Mouse (Mus musculus) liver, adult 2 months (tissue): ENCODE data around the gene Cdk9. TPM values are rescaled to one million over a fixed set of nuclear protein-coding genes. Genes with fewer than 3 reads are reported as not detected.
A peak's percentile ranks its signal among the peaks of the same experiment; 100 is the strongest.

Experiments
- DNase-seq: peaks from one replicate; pipeline ENCODE4 v3.0.0-alpha.2; 2011; ENCODE audit warnings: low read depth, low spot score; ENCODE audit errors: extremely low read depth
- H3K27ac ChIP-seq: fragments of 200-500 bp; replicated peaks from 2 replicates; pipeline ENCODE4 v1.5.1; 2012; ENCODE audit warnings: low read depth, mild to moderate bottlenecking, control low read depth, inconsistent platforms, low read length; ENCODE audit not compliant: insufficient read depth
- H3K27me3 ChIP-seq: fragments of 200-500 bp; 2 replicates; pipeline ENCODE4 v1.6.1; 2012; ENCODE audit warnings: mild to moderate bottlenecking, moderate library complexity, low read length, inconsistent platforms; ENCODE audit not compliant: control insufficient read depth, insufficient read depth
- H3K36me3 ChIP-seq: fragments of 200-500 bp; 2 replicates; pipeline ENCODE4 v1.6.1; 2012; ENCODE audit warnings: low read length, inconsistent platforms; ENCODE audit not compliant: control insufficient read depth, insufficient read depth
- H3K4me1 ChIP-seq: fragments of 200-500 bp; 2 replicates; pipeline ENCODE4 v1.6.1; 2011; ENCODE audit warnings: low read length; ENCODE audit not compliant: control insufficient read depth, insufficient read depth
- H3K4me3 ChIP-seq: fragments of 200-500 bp; 2 replicates; pipeline ENCODE4 v1.5.1; 2011; ENCODE audit warnings: low read depth, mild to moderate bottlenecking, control low read depth, low read length, moderate library complexity; ENCODE audit not compliant: insufficient read depth
- H3K79me2 ChIP-seq: fragments of 200-500 bp; 2 replicates; pipeline ENCODE4 v1.6.1; 2012; ENCODE audit warnings: inconsistent platforms, mild to moderate bottlenecking, low read length, moderate library complexity; ENCODE audit not compliant: control insufficient read depth, insufficient read depth
- H3K9ac ChIP-seq: fragments of 200-500 bp; 2 replicates; pipeline ENCODE4 v1.6.1; 2012; ENCODE audit warnings: low read depth, mild to moderate bottlenecking, control low read depth, inconsistent platforms, low read length
- CTCF ChIP-seq: fragments of 200-500 bp; IDR thresholded peaks from 2 replicates; pipeline ENCODE4 v1.5.1; 2011; ENCODE audit warnings: low read depth, low read length, control low read depth
- POLR2A ChIP-seq: fragments of 200-500 bp; IDR thresholded peaks from 2 replicates; pipeline ENCODE4 v1.6.1; 2011; ENCODE audit warnings: low read length, control low read depth; ENCODE audit not compliant: insufficient read depth; ENCODE audit errors: extremely low read depth
- WGBS: fragments of 180-500 bp; shearing (Covaris S2); methylation state at CpG from one replicate; pipeline ENCODE4 v1.1.7; 2018; 5-methylcytosine and 5-hydroxymethylcytosine counted together
- polyA plus RNA-seq: library from polyadenylated mRNA; depleted of rRNA; stranded (reverse); fragments of >200 nt; gene quantifications from 2 replicates; pipeline ENCODE4 v1.2.3, GENCODE M21; 2012; rRNA removed
- total RNA-seq: library from RNA; depleted of rRNA; stranded (reverse); fragments of >200 nt; gene quantifications from 2 replicates; pipeline ENCODE4 v1.2.3, GENCODE M21; 2014; rRNA removed

Gene Cdk9
- total RNA-seq (19.5 and 27.3 TPM in 2 replicates), polyA plus RNA-seq (46.6 and 63.7 TPM in 2 replicates)

- peak; percentile 79 for DNase-seq
- WGBS, result under 1% methylated on average over 61 of the region's 79 CpGs
- peaks cover 22% of the 10 kb centered on the region for H3K4me1 ChIP-seq
- H3K36me3 ChIP-seq, result peaks cover 17% of the 10 kb centered on the region
- no peaks in the 10 kb centered on the region for H3K27me3 ChIP-seq
- H3K79me2 ChIP-seq, result peaks cover 30% of the 10 kb centered on the region
- peak within 1 kb of the TSS; percentile 93 for H3K27ac ChIP-seq
- TF ChIP-seq POLR2A (peak; percentile 41; the same call in 1 of the 2 replicates), CTCF (peak; percentile 95)
- peak within 1 kb of the TSS; percentile 77 for H3K4me3 ChIP-seq
- peak within 1 kb of the TSS; percentile 98 for H3K9ac ChIP-seq
Measured at GRCm38 (mm10) chr2:32712934-32713817, at the start of gene Cdk9. Gene Cdk9 (minus strand): TSS chr2:32713076.

DNA sequence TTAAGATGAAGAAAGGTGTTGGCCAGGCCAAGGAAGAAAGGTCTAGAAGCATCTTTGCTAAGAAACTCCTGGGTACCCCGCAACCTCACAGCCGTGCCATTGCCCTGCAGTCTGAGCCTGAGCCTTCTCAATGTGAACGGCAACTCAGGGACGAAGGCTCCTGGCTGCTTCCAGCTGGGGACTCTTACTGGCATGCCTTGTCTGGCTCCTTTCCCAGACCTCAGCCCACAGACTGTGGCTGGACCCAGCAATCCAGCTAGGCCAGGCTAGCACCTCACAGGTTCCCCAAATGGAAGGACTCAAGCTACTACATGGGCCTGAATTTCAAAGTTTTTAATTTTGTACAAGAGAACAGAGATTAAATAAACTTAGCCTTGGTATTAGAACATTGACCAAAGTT is 49.0 kb upstream of the Cdk9 start:
- Histone ChIP-seq H3K4me1 (no peaks in the 10 kb centered on the region), H3K79me2 (no peaks in the 10 kb centered on the region), H3K4me3 (no peak overlapping the region), H3K27me3 (no peaks in the 10 kb centered on the region), H3K27ac (no peak overlapping the region), H3K9ac (no peak overlapping the region), H3K36me3 (no peaks in the 10 kb centered on the region; the same call in 1 of the 2 replicates)
- DNase-seq, result no peak
- TF ChIP-seq CTCF, result no peak
- no peak for TF ChIP-seq POLR2A
- WGBS, result 71% methylated on average over 4 of the region's 4 CpGs

GRCm38 (mm10) chr2:32761361-32761760 is 48.5 kb upstream of the Cdk9 start:
- no peak overlapping the region for H3K27ac ChIP-seq

GRCm38 (mm10) chr2:32759001-32759400 is 46.1 kb upstream of the Cdk9 start:
- 92% methylated on average over 2 of the region's 2 CpGs for WGBS
- Histone ChIP-seq H3K4me1 (no peaks in the 10 kb centered on the region), H3K27ac (no peak overlapping the region), H3K36me3 (no peaks in the 10 kb centered on the region; the same call in 1 of the 2 replicates), H3K27me3 (no peaks in the 10 kb centered on the region), H3K79me2 (no peaks in the 10 kb centered on the region), H3K9ac (no peak overlapping the region), H3K4me3 (no peak overlapping the region)
- TF ChIP-seq CTCF (no peak), POLR2A (no peak)
- DNase-seq, result no peak

More at GRCm38 (mm10) chr2:32761361-32761760, 48.5 kb upstream of the Cdk9 start:
- Histone ChIP-seq H3K4me1 (no peaks in the 10 kb centered on the region), H3K4me3 (no peak overlapping the region), H3K9ac (no peak overlapping the region), H3K36me3 (no peaks in the 10 kb centered on the region; the same call in 1 of the 2 replicates), H3K27me3 (no peaks in the 10 kb centered on the region), H3K79me2 (no peaks in the 10 kb centered on the region)
- DNase-seq, result no peak
- WGBS, result 94% methylated on average over 14 of the region's 14 CpGs
- TF ChIP-seq CTCF, result no peak
- TF ChIP-seq POLR2A, result no peak

DNA sequence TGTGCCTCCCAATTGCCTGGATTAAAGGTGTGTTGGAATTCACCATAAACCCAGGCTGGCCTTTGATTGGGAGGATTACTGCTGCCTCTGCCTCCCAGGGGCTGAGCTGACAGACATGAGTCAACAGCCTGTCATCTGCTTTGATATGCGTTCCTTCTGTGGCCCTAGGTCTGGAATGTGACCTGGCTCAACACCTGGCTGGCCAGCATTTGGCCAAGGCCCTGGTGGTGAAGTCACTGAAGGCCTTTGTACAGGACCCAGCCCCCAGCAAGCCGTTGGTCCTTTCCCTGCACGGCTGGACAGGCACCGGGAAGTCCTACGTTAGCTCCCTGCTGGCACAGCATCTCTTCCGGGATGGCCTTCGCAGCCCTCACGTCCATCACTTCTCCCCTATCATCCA is 45.6 kb upstream of the Cdk9 start:
- no peak overlapping the region for H3K9ac ChIP-seq
- no peaks in the 10 kb centered on the region for H3K27me3 ChIP-seq
- no peaks in the 10 kb centered on the region for H3K4me1 ChIP-seq
- H3K27ac ChIP-seq, result no peak overlapping the region
- TF ChIP-seq CTCF (no peak), POLR2A (no peak)
- peak; percentile 42 for DNase-seq
- no peak overlapping the region for H3K4me3 ChIP-seq
- H3K79me2 ChIP-seq, result no peaks in the 10 kb centered on the region
- no peaks in the 10 kb centered on the region; the same call in 1 of the 2 replicates for H3K36me3 ChIP-seq
- 56% methylated on average over 8 of the region's 8 CpGs for WGBS
